Mouse (Mus musculus): Measurements from ENCODE around the gene Lsm12. TPM values are rescaled to one million over a fixed set of nuclear protein-coding genes. Genes with fewer than 3 reads are reported as not detected.

The Lsm12 gene
- polyA plus RNA-seq, 1 experiment = 40.2 TPM

DNA sequence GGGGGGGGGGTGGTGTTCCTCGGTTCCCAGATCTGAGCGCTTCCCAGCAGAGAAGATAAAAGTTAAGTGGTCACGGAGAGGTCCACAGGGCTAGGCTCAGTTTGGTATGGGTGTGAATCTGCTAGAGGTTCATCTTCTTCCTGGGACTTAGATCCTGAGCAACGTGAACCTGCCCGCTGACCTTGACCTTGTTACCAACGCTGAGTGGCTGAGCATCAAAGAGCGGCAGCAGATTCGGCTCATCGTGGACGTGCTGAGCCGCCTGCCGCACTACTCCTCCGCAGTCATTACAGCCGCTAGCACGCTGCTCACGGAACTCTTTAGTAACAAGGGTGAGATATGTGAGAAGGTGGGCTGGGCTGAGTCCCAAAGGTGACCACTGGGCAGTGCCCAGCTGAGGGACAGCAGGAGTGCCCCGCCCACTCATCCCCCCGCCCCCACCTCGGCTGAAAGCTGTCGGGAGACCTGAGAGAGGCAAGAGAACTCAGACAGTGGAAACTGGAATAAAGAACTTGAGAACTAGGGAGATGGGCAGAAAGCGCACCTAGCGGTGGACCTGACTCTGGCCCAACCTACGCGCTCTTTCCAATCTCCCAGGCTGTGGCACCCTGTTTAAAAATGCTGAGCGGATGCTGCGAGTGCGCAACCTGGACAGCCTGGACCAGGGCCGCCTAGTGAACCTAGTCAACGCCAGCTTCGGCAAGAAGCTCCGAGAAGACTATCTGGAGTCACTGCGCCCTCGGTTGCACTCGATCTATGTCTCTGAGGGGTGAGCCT is 37.7 kb downstream of the Lsm12 start:
- peaks cover 3% of the 10 kb centered on the region; the same call in 1 of the 2 replicates for H3K27me3 ChIP-seq (ENCODE audit: control insufficient read depth, insufficient read depth, low read length)
- 15% methylated on average over 34 of the region's 34 CpGs for WGBS
- H3K4me3 ChIP-seq (replicated peaks; ENCODE audit: insufficient read depth, low read depth, low read length) = no peak overlapping the region
- no peaks in the 10 kb centered on the region for H3K4me1 ChIP-seq (ENCODE audit: control insufficient read depth, insufficient read depth, low read length)
- no peak for DNase-seq
- H3K27ac ChIP-seq (ENCODE audit: insufficient read depth, low read length) = no peak overlapping the region
- TF ChIP-seq POLR2A (IDR thresholded peaks at IDR 0.05; ENCODE audit: borderline replicate concordance, insufficient read depth, low read length) (no peak), CTCF (IDR thresholded peaks at IDR 0.05; ENCODE audit: borderline replicate concordance, insufficient read depth, low read depth, low read length) (no peak)

DNA sequence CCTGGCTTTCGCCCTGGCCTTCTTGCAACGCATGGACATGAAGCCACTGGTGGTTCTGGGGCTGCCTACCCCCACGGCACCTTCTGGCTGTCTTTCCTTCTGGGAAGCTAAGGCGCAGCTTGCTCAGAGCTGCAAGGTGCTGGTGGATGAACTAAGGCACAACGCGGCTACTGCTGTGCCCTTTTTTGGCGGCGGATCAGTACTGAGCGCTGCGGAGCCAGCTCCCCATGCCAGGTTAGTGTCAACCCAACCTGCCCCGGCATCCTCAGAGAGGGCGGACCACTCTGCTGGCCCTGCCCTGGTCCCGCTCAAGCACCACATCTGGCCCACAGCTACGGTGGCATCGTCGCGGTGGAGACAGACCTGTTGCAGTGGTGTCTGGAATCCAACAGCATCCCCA is 38.6 kb downstream of the Lsm12 start:
- WGBS = 6% methylated on average over 17 of the region's 17 CpGs
- peaks cover 3% of the 10 kb centered on the region; the same call in 1 of the 2 replicates for H3K27me3 ChIP-seq (ENCODE audit: control insufficient read depth, insufficient read depth, low read length)
- H3K4me1 ChIP-seq (ENCODE audit: control insufficient read depth, insufficient read depth, low read length) = no peaks in the 10 kb centered on the region

DNA sequence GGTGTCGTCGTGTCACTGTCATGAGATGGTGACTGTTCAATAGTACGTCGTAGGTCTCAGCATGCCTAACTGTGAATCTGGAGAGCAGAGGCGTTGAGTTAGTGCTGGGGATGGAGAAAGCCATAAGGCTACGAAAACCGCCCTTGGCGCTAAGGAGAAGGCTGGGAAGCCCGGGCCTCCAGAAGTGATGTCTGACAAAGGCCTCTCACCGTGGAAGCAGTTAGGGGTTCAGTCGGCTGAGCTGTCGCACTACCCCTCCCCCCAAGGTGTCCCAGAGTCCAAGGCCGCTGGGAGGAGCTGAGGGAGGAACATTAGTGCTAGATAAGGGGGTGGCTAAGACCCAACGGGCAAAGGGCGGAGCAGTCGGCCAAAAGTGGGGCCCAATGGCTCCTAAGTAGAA is 39.1 kb downstream of the Lsm12 start:
- TF ChIP-seq POLR2A (IDR thresholded peaks at IDR 0.05; ENCODE audit: borderline replicate concordance, insufficient read depth, low read length) = no peak
- no peak for TF ChIP-seq CTCF (IDR thresholded peaks at IDR 0.05; ENCODE audit: borderline replicate concordance, insufficient read depth, low read depth, low read length)
- 11% methylated on average over 16 of the region's 16 CpGs for WGBS
- Histone ChIP-seq H3K27me3 (ENCODE audit: control insufficient read depth, insufficient read depth, low read length) (peaks cover 3% of the 10 kb centered on the region; the same call in 1 of the 2 replicates), H3K27ac (ENCODE audit: insufficient read depth, low read length) (no peak overlapping the region), H3K4me3 (replicated peaks; ENCODE audit: insufficient read depth, low read depth, low read length) (no peak overlapping the region), H3K4me1 (ENCODE audit: control insufficient read depth, insufficient read depth, low read length) (no peaks in the 10 kb centered on the region)
- DNase-seq = no peak

More for the DNA sequence above, 38.6 kb downstream of the Lsm12 start:
- DNase-seq = no peak
- TF ChIP-seq POLR2A (IDR thresholded peaks at IDR 0.05; ENCODE audit: borderline replicate concordance, insufficient read depth, low read length) = no peak
- no peak for TF ChIP-seq CTCF (IDR thresholded peaks at IDR 0.05; ENCODE audit: borderline replicate concordance, insufficient read depth, low read depth, low read length)
- no peak overlapping the region for H3K4me3 ChIP-seq (replicated peaks; ENCODE audit: insufficient read depth, low read depth, low read length)
- no peak overlapping the region for H3K27ac ChIP-seq (ENCODE audit: insufficient read depth, low read length)

DNA sequence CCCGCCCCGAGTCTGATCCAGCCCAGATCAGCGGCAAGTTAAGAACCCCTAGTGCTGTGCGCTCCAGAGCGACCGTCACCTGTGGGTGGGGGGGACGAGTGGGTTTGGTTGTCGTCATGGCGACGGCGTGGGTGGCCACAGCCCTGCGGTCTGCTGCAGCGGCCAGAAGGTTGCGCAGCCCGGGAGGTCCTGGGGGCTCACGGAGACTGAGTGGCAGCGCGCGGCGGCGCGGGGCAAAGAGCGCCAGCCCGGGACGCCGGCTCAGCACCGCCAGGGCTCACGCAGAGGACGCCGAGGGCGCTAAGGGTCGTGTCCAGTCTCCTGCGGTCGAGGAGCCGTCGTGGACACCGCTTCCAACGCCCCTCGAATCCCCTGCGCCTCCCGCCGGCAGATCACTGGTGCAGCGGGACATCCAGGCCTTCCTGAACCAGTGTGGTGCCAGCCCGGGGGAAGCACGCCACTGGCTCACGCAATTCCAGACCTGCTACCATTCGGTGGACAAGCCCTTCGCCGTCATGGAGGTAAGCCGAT is 39.6 kb downstream of the Lsm12 start, which contains the start of gene Nags:
Gene Nags, plus strand, starts transcription at position 43 of the 531 bp plus-strand sequence.
- Histone ChIP-seq H3K4me3 (replicated peaks; ENCODE audit: insufficient read depth, low read depth, low read length) (no peak within 1 kb of the TSS), H3K27ac (ENCODE audit: insufficient read depth, low read length) (no peak within 1 kb of the TSS), H3K27me3 (ENCODE audit: control insufficient read depth, insufficient read depth, low read length) (peaks cover 3% of the 10 kb centered on the region; the same call in 1 of the 2 replicates), H3K4me1 (ENCODE audit: control insufficient read depth, insufficient read depth, low read length) (no peaks in the 10 kb centered on the region)
- no peak for DNase-seq
- TF ChIP-seq CTCF (IDR thresholded peaks at IDR 0.05; ENCODE audit: borderline replicate concordance, insufficient read depth, low read depth, low read length) (no peak), POLR2A (IDR thresholded peaks at IDR 0.05; ENCODE audit: borderline replicate concordance, insufficient read depth, low read length) (no peak)
- WGBS = 4% methylated on average over 50 of the region's 50 CpGs

DNA sequence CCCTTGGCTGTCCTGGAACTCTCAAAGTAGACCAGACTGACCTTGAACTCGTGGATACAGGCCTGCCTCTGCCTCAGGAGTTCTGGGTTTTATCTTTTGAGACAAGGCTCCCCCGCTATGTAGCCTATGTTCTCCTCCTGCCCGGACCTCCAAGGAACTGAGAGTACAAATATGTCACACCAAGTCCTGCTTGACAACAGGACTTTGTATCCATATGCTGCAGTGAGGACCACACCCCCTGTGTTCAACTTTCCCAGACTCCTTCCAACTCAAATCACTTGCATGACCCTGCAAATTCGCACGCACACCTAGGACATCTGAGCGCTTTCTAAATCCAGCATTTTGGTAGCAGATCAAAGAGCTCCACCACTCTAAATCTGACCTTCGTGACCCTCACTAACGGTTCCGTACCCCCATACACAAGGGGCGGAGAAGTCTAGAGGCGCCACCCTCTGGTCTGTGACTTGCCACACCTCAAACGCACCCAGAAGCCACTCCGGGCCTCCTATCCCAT is 40.1 kb downstream of the Lsm12 start:
- no peak overlapping the region for H3K4me3 ChIP-seq (replicated peaks; ENCODE audit: insufficient read depth, low read depth, low read length)

DNA sequence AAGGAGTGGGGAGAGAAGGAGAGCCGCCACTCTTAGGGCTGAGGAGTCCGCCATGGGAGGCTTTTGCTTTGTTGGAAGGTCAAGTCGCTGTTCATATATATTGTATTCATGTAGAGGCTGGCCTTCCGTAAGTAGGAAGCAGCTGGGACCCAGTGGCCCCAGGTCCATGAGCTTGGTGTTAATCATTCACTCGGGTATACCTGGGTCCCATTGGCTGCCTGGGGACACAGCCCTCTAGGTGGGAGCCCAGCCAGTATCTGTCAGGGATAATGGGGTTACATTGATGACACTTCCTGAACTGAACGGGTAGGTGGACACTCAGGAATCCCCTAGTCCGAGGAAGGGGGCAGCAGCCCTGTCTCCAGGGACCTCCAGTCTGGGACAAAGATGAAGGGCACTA is 42.7 kb downstream of the Lsm12 start:
- Histone ChIP-seq H3K27ac (ENCODE audit: insufficient read depth, low read length) (no peak overlapping the region), H3K4me3 (replicated peaks; ENCODE audit: insufficient read depth, low read depth, low read length) (no peak overlapping the region), H3K4me1 (ENCODE audit: control insufficient read depth, insufficient read depth, low read length) (no peaks in the 10 kb centered on the region), H3K27me3 (ENCODE audit: control insufficient read depth, insufficient read depth, low read length) (peaks cover 3% of the 10 kb centered on the region; the same call in 1 of the 2 replicates)
- whole genome bisulfite sequencing = 69% methylated on average over 7 of the region's 7 CpGs
- no peak for TF ChIP-seq CTCF (IDR thresholded peaks at IDR 0.05; ENCODE audit: borderline replicate concordance, insufficient read depth, low read depth, low read length)
- TF ChIP-seq POLR2A (IDR thresholded peaks at IDR 0.05; ENCODE audit: borderline replicate concordance, insufficient read depth, low read length) = no peak
- DNase-seq = no peak

More for the DNA sequence above, 40.1 kb downstream of the Lsm12 start:
- 31% methylated on average over 13 of the region's 13 CpGs for WGBS
- DNase-seq = no peak
- H3K27ac ChIP-seq (ENCODE audit: insufficient read depth, low read length) = no peak overlapping the region
- no peaks in the 10 kb centered on the region for H3K4me1 ChIP-seq (ENCODE audit: control insufficient read depth, insufficient read depth, low read length)
- TF ChIP-seq POLR2A (IDR thresholded peaks at IDR 0.05; ENCODE audit: borderline replicate concordance, insufficient read depth, low read length) (no peak), CTCF (IDR thresholded peaks at IDR 0.05; ENCODE audit: borderline replicate concordance, insufficient read depth, low read depth, low read length) (no peak)
- peaks cover 3% of the 10 kb centered on the region; the same call in 1 of the 2 replicates for H3K27me3 ChIP-seq (ENCODE audit: control insufficient read depth, insufficient read depth, low read length)

DNA sequence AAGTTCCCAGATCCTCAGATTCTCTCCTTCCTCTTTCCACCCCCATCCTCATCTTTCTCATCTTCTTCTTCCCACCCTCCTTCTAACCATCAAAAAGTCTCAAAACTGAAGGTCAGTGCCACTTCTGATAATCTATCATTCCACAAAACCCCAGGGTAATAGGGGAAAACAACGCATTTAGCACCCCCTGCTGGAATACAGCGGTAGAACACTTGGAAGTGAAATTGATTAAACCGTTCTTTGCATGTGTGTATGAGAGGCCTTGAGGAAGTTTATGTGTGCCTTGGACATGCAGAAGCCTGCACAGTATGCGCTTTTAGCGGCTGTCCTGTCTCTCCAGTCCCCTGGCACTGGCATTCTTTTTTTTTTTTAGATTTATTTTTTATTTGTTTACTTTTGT is 44.6 kb downstream of the Lsm12 start:
- 7% methylated on average over 5 of the region's 5 CpGs for WGBS
- peak; percentile 51 to 62 for DNase-seq
- TF ChIP-seq CTCF (IDR thresholded peaks at IDR 0.05; ENCODE audit: borderline replicate concordance, insufficient read depth, low read depth, low read length) (peak; percentile 47; the same call in 1 of the 2 replicates), POLR2A (IDR thresholded peaks at IDR 0.05; ENCODE audit: borderline replicate concordance, insufficient read depth, low read length) (no peak)

More for the DNA sequence above, 44.6 kb downstream of the Lsm12 start:
- peaks cover 3% of the 10 kb centered on the region; the same call in 1 of the 2 replicates for H3K27me3 ChIP-seq (ENCODE audit: control insufficient read depth, insufficient read depth, low read length)
- H3K27ac ChIP-seq (ENCODE audit: insufficient read depth, low read length) = no peak overlapping the region
- no peaks in the 10 kb centered on the region for H3K4me1 ChIP-seq (ENCODE audit: control insufficient read depth, insufficient read depth, low read length)
- H3K4me3 ChIP-seq (replicated peaks; ENCODE audit: insufficient read depth, low read depth, low read length) = no peak overlapping the region
